Mouse (Mus musculus) retina, embryonic 14.5 days (tissue): ENCODE results near the gene Olfr553.
"Not testable (repeated sequence)": the region's sequence is repeated elsewhere in the genome, so short reads cannot be mapped to it uniquely, and the experiment has no call there.

Source experiments
- DNase-seq: peaks from one replicate; pipeline ENCODE4 v3.0.0-alpha.2; 2015; ENCODE audit warnings: low spot score

The Olfr553 gene

GRCm38 (mm10) chr7:102618118-102618517 is at the start of gene Olfr553:
Gene Olfr553 (minus strand): TSS chr7:102618218.
- no peak for DNase-seq

GRCm38 (mm10) chr7:102665378-102665777 is 47.4 kb upstream of the Olfr553 start:
- DNase-seq: peak; percentile 53

- DNase-seq: no peak
These were observed 46.6 kb upstream of the Olfr553 start, which contains the start of gene Olfr556 for GRCm38 (mm10) chr7:102664599-102664998. Gene Olfr556 (plus strand): TSS chr7:102664899.

GRCm38 (mm10) chr7:102658523-102658922 is 40.5 kb upstream of the Olfr553 start, which contains the start of gene Olfr555:
Gene Olfr555 (plus strand): TSS chr7:102658823.
- DNase-seq: no peak

- not testable (repeated sequence) for DNase-seq
These were observed 26.9 kb upstream of the Olfr553 start for GRCm38 (mm10) chr7:102644945-102645344.

- no peak for DNase-seq
These were observed 20.1 kb upstream of the Olfr553 start, which contains the start of gene Olfr554 for GRCm38 (mm10) chr7:102638132-102638531. Gene Olfr554 (plus strand): TSS chr7:102638432.

GRCm38 (mm10) chr7:102636665-102637064 is 18.6 kb upstream of the Olfr553 start:
- DNase-seq: peak; percentile 20

GRCm38 (mm10) chr7:102620368-102620767 is 2.4 kb upstream of the Olfr553 start:
- DNase-seq: not testable (repeated sequence)

GRCm38 (mm10) chr7:102619608-102620007 is 1.6 kb upstream of the Olfr553 start:
- DNase-seq: no peak

- no peak for DNase-seq
These were observed 20.5 kb downstream of the Olfr553 start, which contains the start of gene Olfr552 for GRCm38 (mm10) chr7:102597378-102598031. Gene Olfr552 (plus strand): TSS chr7:102597770.

GRCm38 (mm10) chr7:102591786-102592185 is 26.2 kb downstream of the Olfr553 start, which contains the start of gene Olfr551:
Gene Olfr551 (minus strand): TSS chr7:102591886.
- no peak for DNase-seq

- DNase-seq: no peak
These were observed 42.0 kb downstream of the Olfr553 start for GRCm38 (mm10) chr7:102575998-102576397.

GRCm38 (mm10) chr7:102573174-102573830 is 44.7 kb downstream of the Olfr553 start:
- DNase-seq: peak; percentile 9

- no peak for DNase-seq
These were observed 46.9 kb downstream of the Olfr553 start, which contains the start of gene Olfr550 for GRCm38 (mm10) chr7:102571142-102571541. Gene Olfr550 (plus strand): TSS chr7:102571442.

- DNase-seq: no peak
These were observed 51.8 kb downstream of the Olfr553 start for GRCm38 (mm10) chr7:102566219-102566618.

- DNase-seq: peak; percentile 79
These were observed 52.7 kb downstream of the Olfr553 start, which contains the start of gene Trim21 for GRCm38 (mm10) chr7:102564999-102565997. Gene Trim21 (minus strand): TSS chr7:102565486.
